Mouse (Mus musculus): ENCODE data around the gene Cse1l.

DNA sequence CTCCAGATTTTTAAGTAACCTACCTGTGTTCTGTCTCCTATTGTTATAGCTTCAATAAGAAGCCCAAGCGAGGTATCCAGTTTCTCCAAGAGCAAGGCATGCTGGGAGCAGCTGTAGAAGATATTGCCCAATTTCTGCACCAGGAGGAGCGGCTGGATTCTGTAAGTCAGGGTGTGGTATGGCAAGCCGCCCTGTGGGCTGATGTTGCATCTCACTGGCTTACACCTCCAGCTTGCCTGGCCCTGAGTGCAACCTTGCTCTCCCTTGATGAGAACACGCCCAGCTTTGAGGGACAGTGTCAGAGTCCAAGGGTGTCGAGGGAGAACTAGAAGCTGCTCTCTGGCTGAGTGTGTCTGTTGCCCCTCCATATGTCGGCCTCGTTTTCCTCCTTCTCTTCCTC lies 46.6 kb upstream of the Cse1l start:
- no peak for TF ChIP-seq EP300 (IDR thresholded peaks at IDR 0.05; ENCODE audit: low read depth)
- TF ChIP-seq CTCF (IDR thresholded peaks at IDR 0.05; ENCODE audit: low read depth), result no peak

Data from liver, embryonic 14.5 days (tissue).